ENCODE assay signal across 17 mouse cellular contexts in the genomic region with DNA sequence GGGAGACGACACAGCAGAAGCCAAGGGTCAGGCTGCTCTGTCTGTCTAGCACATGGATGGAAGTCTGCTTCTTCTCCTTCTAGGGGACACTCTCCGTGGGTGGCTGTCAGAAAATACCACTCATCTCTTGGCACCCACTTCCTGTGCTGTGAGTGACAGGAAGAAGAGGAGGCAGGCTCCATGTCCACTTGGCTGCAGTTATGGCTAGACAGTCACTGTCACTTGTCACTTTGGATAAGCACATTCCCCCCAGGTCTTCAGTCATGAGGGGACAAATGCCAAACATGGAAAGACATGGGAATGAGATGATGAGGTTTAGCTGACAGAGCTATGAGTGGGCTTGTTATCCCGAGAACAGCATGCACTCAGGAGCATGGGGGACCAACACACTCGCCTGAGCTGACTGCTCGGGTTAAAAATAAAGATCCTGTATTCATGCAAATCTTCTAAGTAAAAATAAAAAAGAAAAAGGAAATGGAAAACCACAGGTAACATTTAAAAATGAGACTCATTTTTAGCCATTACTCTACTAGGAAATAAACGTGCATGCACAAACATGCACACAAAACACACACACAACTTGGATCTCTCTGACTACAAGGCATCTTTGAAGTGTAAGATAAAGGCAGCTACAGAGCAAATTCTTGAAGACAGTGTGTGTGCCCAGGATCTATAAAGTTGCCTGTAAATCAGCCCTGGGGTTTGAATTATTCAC. TPM values are rescaled to one million over a fixed set of nuclear protein-coding genes. Genes with fewer than 3 reads are reported as not detected.
DNase-seq lines count a peak whose midpoint lies in the region; ATAC-seq and TF ChIP-seq lines count a peak whose summit lies in the region.
"Had no signal": no experiment of that assay in that cellular context is flagged by ENCODE, and none has a peak within 500 bp of the region (broad histone marks: within the 10 kb centered on the region; RNA-seq: fewer than 3 reads in every experiment).

No protein-coding gene starts in this region.

- H3K4me3 ChIP-seq in heart, embryonic 11.5 days (ENCODE audit: low read depth, low read length), result no peak overlapping the region
- H3K4me3 ChIP-seq in spleen, adult 2 months (ENCODE audit: extremely low read depth, insufficient read depth, insufficient read length), result no peak overlapping the region
- H3K4me3 ChIP-seq in bone marrow, adult 2 months (replicated peaks; ENCODE audit: control insufficient read depth, low read depth, low read length), result no peak overlapping the region
- no peak overlapping the region for H3K4me3 ChIP-seq in small intestine, adult 2 months (ENCODE audit: low read depth, low read length)
- no peak overlapping the region for H3K4me3 ChIP-seq in forebrain, embryonic 14.5 days (ENCODE audit: low read depth, low read length)
- H3K4me3 ChIP-seq in forebrain, embryonic 13.5 days, result no peak overlapping the region
- H3K4me3 ChIP-seq: gastrocnemius, adult 2 months; lung, embryonic 15.5 days; midbrain, embryonic 10.5 days had no signal

- no peak for ATAC-seq in heart, embryonic 11.5 days (replicated peaks; ENCODE audit: insufficient number of reproducible peaks, low FRiP score, low TSS enrichment)
- no peak for ATAC-seq in forebrain, embryonic 14.5 days
- ATAC-seq in forebrain, embryonic 13.5 days, result no peak
- ATAC-seq: forebrain, postnatal 0 days; Patski had no signal

- no peak for DNase-seq in heart, adult 18-20 months
- no peak for DNase-seq in spleen, adult 2 months (ENCODE audit: low read depth in 1 of 2, low spot score in 2 of 2)
- DNase-seq in spleen, postnatal 10 days (ENCODE audit: low spot score in 2 of 2), result no peak
- DNase-seq in forebrain, embryonic 14.5 days (ENCODE audit: low spot score), result no peak
- DNase-seq: cerebellum, postnatal 14 days; forebrain, postnatal 0 days; gastrocnemius, adult 2 months; heart, adult 11 months; left cerebral cortex, postnatal 4 days; thymus, postnatal 25 days had no signal

- H3K4me2 ChIP-seq in heart, embryonic 11.5 days, result no peak overlapping the region
- no peak overlapping the region for H3K4me2 ChIP-seq in forebrain, embryonic 14.5 days (ENCODE audit: low read length)
- H3K4me2 ChIP-seq in forebrain, embryonic 13.5 days, result no peak overlapping the region
- H3K4me2 ChIP-seq: lung, embryonic 15.5 days had no signal

- no peaks in the 10 kb centered on the region for H3K4me1 ChIP-seq in heart, embryonic 11.5 days (ENCODE audit: control insufficient read depth, insufficient read depth, low read length)
- peaks cover 42% of the 10 kb centered on the region for H3K4me1 ChIP-seq in spleen, adult 2 months (ENCODE audit: control insufficient read depth, insufficient read depth, insufficient read length)
- peaks cover 1% of the 10 kb centered on the region; the same call in 1 of the 2 replicates for H3K4me1 ChIP-seq in bone marrow, adult 2 months (ENCODE audit: control insufficient read depth, insufficient read depth, low read length)
- H3K4me1 ChIP-seq in small intestine, adult 2 months (ENCODE audit: control insufficient read depth, insufficient read depth, insufficient read length, low read length), result no peaks in the 10 kb centered on the region; the same call in 1 of the 2 replicates
- peaks cover under 1% of the 10 kb centered on the region; the same call in 1 of the 2 replicates for H3K4me1 ChIP-seq in forebrain, embryonic 14.5 days (ENCODE audit: control insufficient read depth, insufficient read depth, low read length)
- H3K4me1 ChIP-seq in forebrain, embryonic 13.5 days, result peaks cover 11% of the 10 kb centered on the region

- 60% methylated on average over 6 of the region's 6 CpGs for WGBS in heart, embryonic 11.5 days (ENCODE audit: insufficient replicate concordance)
- 11% methylated on average over 6 of the region's 6 CpGs for WGBS in spleen, adult 2 months
- WGBS in bone marrow, adult 2 months, result 28% methylated on average over 6 of the region's 6 CpGs
- 73% methylated on average over 6 of the region's 6 CpGs for WGBS in small intestine, adult 2 months
- 84% methylated on average over 6 of the region's 6 CpGs for WGBS in forebrain, embryonic 14.5 days
- 90% methylated on average over 6 of the region's 6 CpGs for WGBS in forebrain, embryonic 13.5 days

- TF ChIP-seq POLR2A in spleen, adult 2 months (IDR thresholded peaks at IDR 0.05; ENCODE audit: low read depth, low read length), result no peak
- no peak for TF ChIP-seq POLR2A in bone marrow, adult 2 months (IDR thresholded peaks at IDR 0.05; ENCODE audit: borderline replicate concordance, control insufficient read depth, low read depth, low read length)
- TF ChIP-seq POLR2A in small intestine, adult 2 months (IDR thresholded peaks at IDR 0.05; ENCODE audit: low read depth, low read length), result no peak

- no peak overlapping the region for H3K9ac ChIP-seq in heart, embryonic 11.5 days (ENCODE audit: low read depth, low read length)
- H3K9ac ChIP-seq in forebrain, embryonic 14.5 days (ENCODE audit: low read length), result no peak overlapping the region
- no peak overlapping the region for H3K9ac ChIP-seq in forebrain, embryonic 13.5 days
- H3K9ac ChIP-seq: forebrain, postnatal 0 days; lung, embryonic 15.5 days had no signal

- H3K9me3 ChIP-seq in heart, embryonic 11.5 days (replicated peaks; ENCODE audit: control insufficient read depth, low read length), result no peaks in the 10 kb centered on the region
- H3K9me3 ChIP-seq in forebrain, embryonic 14.5 days (replicated peaks; ENCODE audit: control insufficient read depth, low read length), result no peaks in the 10 kb centered on the region
- H3K9me3 ChIP-seq in forebrain, embryonic 13.5 days (replicated peaks), result no peaks in the 10 kb centered on the region
- H3K9me3 ChIP-seq: lung, embryonic 15.5 days; midbrain, embryonic 10.5 days had no signal

- H3K27ac ChIP-seq in heart, embryonic 11.5 days (ENCODE audit: low read depth, low read length), result peak overlapping the region; percentile 31; the same call in 1 of the 2 replicates
- H3K27ac ChIP-seq in spleen, adult 2 months (ENCODE audit: insufficient read depth, low read length), result peak overlapping the region; percentile 93
- peak overlapping the region; percentile 4; the same call in 1 of the 2 replicates for H3K27ac ChIP-seq in bone marrow, adult 2 months (ENCODE audit: control insufficient read depth, insufficient read depth, low read depth, low read length, poor library complexity)
- peak overlapping the region; percentile 60 for H3K27ac ChIP-seq in small intestine, adult 2 months (ENCODE audit: insufficient read depth, low read depth, low read length)
- no peak overlapping the region for H3K27ac ChIP-seq in forebrain, embryonic 14.5 days (ENCODE audit: low read depth, low read length)
- no peak overlapping the region for H3K27ac ChIP-seq in forebrain, embryonic 13.5 days
- H3K27ac ChIP-seq: gastrocnemius, adult 2 months; lung, embryonic 15.5 days; midbrain, embryonic 10.5 days had no signal

- peaks cover 18% of the 10 kb centered on the region for H3K36me3 ChIP-seq in heart, embryonic 11.5 days (ENCODE audit: control insufficient read depth, insufficient read depth, low read length)
- H3K36me3 ChIP-seq in spleen, adult 2 months (ENCODE audit: control insufficient read depth, insufficient read depth, low read length), result peaks cover 10% of the 10 kb centered on the region
- peaks cover 11% of the 10 kb centered on the region; the same call in 1 of the 2 replicates for H3K36me3 ChIP-seq in small intestine, adult 2 months (ENCODE audit: control insufficient read depth, insufficient read depth, low read length)
- H3K36me3 ChIP-seq in forebrain, embryonic 14.5 days (ENCODE audit: control insufficient read depth, insufficient read depth, low read length), result peaks cover 61% of the 10 kb centered on the region
- H3K36me3 ChIP-seq in forebrain, embryonic 13.5 days (ENCODE audit: poor library complexity, severe bottlenecking), result peaks cover 69% of the 10 kb centered on the region

- no peak for TF ChIP-seq CTCF in spleen, adult 2 months (IDR thresholded peaks at IDR 0.05; ENCODE audit: extremely low read depth, insufficient read depth, insufficient read length, insufficient replicate concordance)
- TF ChIP-seq CTCF in bone marrow, adult 2 months (IDR thresholded peaks at IDR 0.05; ENCODE audit: control insufficient read depth, insufficient read depth, low read length), result no peak
- no peak for TF ChIP-seq CTCF in small intestine, adult 2 months (IDR thresholded peaks at IDR 0.05; ENCODE audit: extremely low read depth, insufficient read length, insufficient replicate concordance, low read depth, low read length)

- no peaks in the 10 kb centered on the region for H3K27me3 ChIP-seq in heart, embryonic 11.5 days (ENCODE audit: control insufficient read depth, insufficient read depth, low read length)
- no peaks in the 10 kb centered on the region for H3K27me3 ChIP-seq in spleen, adult 2 months (ENCODE audit: control insufficient read depth, insufficient read depth, low read length)
- no peaks in the 10 kb centered on the region for H3K27me3 ChIP-seq in small intestine, adult 2 months (ENCODE audit: control insufficient read depth, insufficient read depth, low read length)
- H3K27me3 ChIP-seq in forebrain, embryonic 14.5 days (replicated peaks; ENCODE audit: control insufficient read depth, insufficient read depth, low read length), result no peaks in the 10 kb centered on the region
- H3K27me3 ChIP-seq in forebrain, embryonic 13.5 days, result no peaks in the 10 kb centered on the region
- H3K27me3 ChIP-seq: lung, embryonic 15.5 days; Patski had no signal

RNA-seq across cellular contexts. Expression of a gene that starts 6.1 kb away (rescaled TPM):
- polyA plus RNA-seq in heart, embryonic 11.5 days (2014; fragmentation: Nextera tagmentation; extraction: Ambion mirVana), result 1.7 and 2.2 TPM in 2 replicates
- total RNA-seq in heart, adult 18-20 months (2021), result 1 to 10 TPM; 2.8 to 4.9 TPM
- polyA plus RNA-seq in spleen, adult 2 months (2012; rRNA removed), result 22.1 and 25.3 TPM in 2 replicates
- 6.5 and 17.7 TPM in 2 replicates for polyA plus RNA-seq in bone marrow, adult 2 months (2011; ENCODE audit: insufficient read depth, insufficient read length, low replicate concordance, missing spikeins)
- 5.8 and 12.5 TPM in 2 replicates for polyA plus RNA-seq in small intestine, adult 2 months (2012; rRNA removed)
- 3.5 and 3.6 TPM in 2 replicates for polyA plus RNA-seq in forebrain, embryonic 14.5 days (2014; fragmentation: Nextera tagmentation; extraction: Ambion mirVana)
- 4.8 and 4.9 TPM in 2 replicates for polyA plus RNA-seq in forebrain, embryonic 13.5 days (2015; fragmentation: Nextera tagmentation; extraction: Ambion mirVana)

RNA-seq across cellular contexts. Expression of a gene that starts 26.0 kb away (rescaled TPM):
- 10.2 and 12.3 TPM in 2 replicates for polyA plus RNA-seq in heart, embryonic 11.5 days (2014; fragmentation: Nextera tagmentation; extraction: Ambion mirVana)
- total RNA-seq in heart, adult 18-20 months (2021), result 100 to 1,000 TPM; 112 to 135 TPM
- 18.8 and 24.5 TPM in 2 replicates for polyA plus RNA-seq in spleen, adult 2 months (2012; rRNA removed)
- 5.0 and 7.2 TPM in 2 replicates for polyA plus RNA-seq in bone marrow, adult 2 months (2011; ENCODE audit: insufficient read depth, insufficient read length, low replicate concordance, missing spikeins)
- 12.5 and 20.1 TPM in 2 replicates for polyA plus RNA-seq in small intestine, adult 2 months (2012; rRNA removed)
- polyA plus RNA-seq in forebrain, embryonic 14.5 days (2014; fragmentation: Nextera tagmentation; extraction: Ambion mirVana), result 5.2 and 5.9 TPM in 2 replicates
- polyA plus RNA-seq in forebrain, embryonic 13.5 days (2015; fragmentation: Nextera tagmentation; extraction: Ambion mirVana), result 7.5 and 7.7 TPM in 2 replicates

RNA-seq across cellular contexts. Expression of a gene that starts 51.6 kb away (rescaled TPM):
- 1.7 and 2.7 TPM in 2 replicates for polyA plus RNA-seq in heart, embryonic 11.5 days (2014; fragmentation: Nextera tagmentation; extraction: Ambion mirVana)
- total RNA-seq in heart, adult 18-20 months (2021), result 1 to 10 TPM; 1.7 to 6.8 TPM
- polyA plus RNA-seq in spleen, adult 2 months (2012; rRNA removed), result 174 and 200 TPM in 2 replicates
- polyA plus RNA-seq in bone marrow, adult 2 months (2011; ENCODE audit: insufficient read depth, insufficient read length, low replicate concordance, missing spikeins), result 18.2 and 30.0 TPM in 2 replicates
- polyA plus RNA-seq in small intestine, adult 2 months (2012; rRNA removed), result 8.1 and 18.6 TPM in 2 replicates
- polyA plus RNA-seq in forebrain, embryonic 14.5 days (2014; fragmentation: Nextera tagmentation; extraction: Ambion mirVana), result 1.3 and 2.4 TPM in 2 replicates
- 2.9 and 3.0 TPM in 2 replicates for polyA plus RNA-seq in forebrain, embryonic 13.5 days (2015; fragmentation: Nextera tagmentation; extraction: Ambion mirVana)

Comparison
In these comparisons a context has a peak if more than half of its experiments do, and no peak if none do; other contexts are left out.
1. H3K27ac ChIP-seq: peak in heart, embryonic 11.5 days (single experiment), spleen, adult 2 months (single experiment), bone marrow, adult 2 months (single experiment) and small intestine, adult 2 months (single experiment); none in forebrain, embryonic 14.5 days (single experiment) and forebrain, embryonic 13.5 days (single experiment).